Mouse (Mus musculus) olfactory bulb, adult 2 months (tissue): Measurements from ENCODE around the gene Mesp2.

Experiments used
- CTCF ChIP-seq: fragments of 200-500 bp; IDR thresholded peaks from 2 replicates; pipeline ENCODE4 v1.5.1; 2012; ENCODE audit warnings: low read depth, mild to moderate bottlenecking, low read length, moderate library complexity; ENCODE audit not compliant: insufficient read depth
- POLR2A ChIP-seq: fragments of 200-500 bp; IDR thresholded peaks from 2 replicates; pipeline ENCODE4 v1.6.1; 2012; ENCODE audit warnings: mild to moderate bottlenecking, low read depth, low read length, moderate library complexity; ENCODE audit not compliant: insufficient read depth

DNA sequence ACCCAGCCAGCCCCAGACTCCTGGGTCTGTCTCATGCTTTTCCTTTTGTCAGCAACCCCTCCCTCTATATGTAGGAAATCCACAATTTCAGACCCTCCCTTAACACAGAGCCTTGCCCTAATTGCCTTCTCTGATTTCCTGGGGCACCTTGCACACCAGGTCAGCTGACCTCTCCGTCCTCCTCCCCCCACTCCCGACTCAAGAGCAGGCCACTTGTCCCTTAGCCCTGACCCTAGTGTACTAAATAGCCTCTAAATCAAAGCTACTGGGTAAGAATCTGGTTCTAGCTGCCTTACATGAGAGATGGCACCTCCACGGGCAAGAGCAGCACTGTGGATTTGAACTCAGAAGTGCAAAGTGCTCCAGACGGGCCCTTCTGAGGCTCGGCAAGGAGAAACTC, 8.5 kb upstream of the Mesp2 start:
- no peak for TF ChIP-seq CTCF
- TF ChIP-seq POLR2A: no peak
